Mouse (Mus musculus) brain, adult 2 months (tissue): ENCODE measurements around the gene Rnf187.
"Not testable (repeated sequence)": the region's sequence is repeated elsewhere in the genome, so short reads cannot be mapped to it uniquely, and the experiment has no call there.

Source experiments
- DNase-seq: peaks from one replicate; pipeline ENCODE4 v3.0.0; 2011; ENCODE audit warnings: low read depth, low spot score

The Rnf187 gene

GRCm38 (mm10) chr11:58967346-58967745, 28.6 kb upstream of the Rnf187 start:
- no peak for DNase-seq

DNA sequence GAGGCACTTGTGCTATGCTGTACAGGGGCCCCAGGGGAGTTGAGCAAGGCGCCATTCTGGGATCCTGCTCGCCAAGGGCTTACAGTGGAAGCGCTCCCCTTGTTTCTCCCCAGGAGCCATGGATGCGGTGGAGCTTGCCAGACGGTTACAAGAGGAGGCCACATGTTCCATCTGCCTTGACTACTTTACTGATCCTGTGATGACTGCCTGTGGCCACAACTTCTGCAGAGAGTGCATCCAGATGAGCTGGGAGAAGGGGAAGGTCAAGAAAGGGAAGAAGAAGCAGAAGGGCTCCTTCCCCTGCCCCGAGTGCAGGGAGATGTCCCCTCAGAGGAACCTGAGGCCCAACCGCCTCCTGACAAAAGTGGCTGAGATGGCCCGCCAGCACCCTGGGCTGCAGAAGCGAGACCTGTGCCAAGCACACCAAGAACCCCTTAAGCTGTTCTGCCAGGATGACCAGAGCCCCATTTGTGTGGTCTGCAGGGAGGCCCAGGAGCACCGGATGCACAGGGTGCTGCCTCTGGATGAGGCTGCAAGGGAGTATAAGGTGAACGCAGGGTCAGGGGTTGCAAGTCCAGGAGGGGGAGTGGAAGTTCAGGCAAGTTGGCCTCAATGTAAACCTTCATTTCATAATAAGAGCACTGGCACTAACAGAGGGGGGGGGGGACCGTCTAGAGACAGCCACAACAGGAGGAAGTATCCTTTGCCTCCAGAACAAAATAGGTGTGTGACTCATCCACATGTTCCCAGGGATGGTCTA, 26.5 kb upstream of the Rnf187 start:
- DNase-seq = no peak

GRCm38 (mm10) chr11:58964216-58964615, 25.5 kb upstream of the Rnf187 start:
- DNase-seq = no peak

DNA sequence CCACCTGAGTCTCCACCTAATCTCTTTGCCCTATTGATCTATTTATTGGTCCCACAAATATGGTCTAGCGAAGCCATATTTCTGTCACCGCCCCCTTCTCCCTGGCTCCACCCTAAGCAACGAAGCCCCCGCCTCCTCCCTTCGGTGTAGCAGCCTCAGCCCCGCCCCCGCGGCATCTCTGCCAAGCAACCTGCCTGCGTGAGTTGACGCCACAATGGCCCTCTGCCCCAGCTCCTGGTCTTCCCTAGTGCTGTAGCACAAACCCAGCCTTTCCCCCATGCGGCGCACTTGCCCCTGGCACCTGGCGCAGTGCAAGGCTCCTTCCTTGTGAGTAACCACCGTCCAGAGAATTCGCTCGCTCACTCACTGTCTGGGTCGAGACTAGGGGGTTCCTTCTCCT, 24.8 kb upstream of the Rnf187 start:
- DNase-seq = no peak

GRCm38 (mm10) chr11:58961364-58962177, 22.9 kb upstream of the Rnf187 start:
- DNase-seq = peak; percentile 60

- peak; percentile 98 for DNase-seq
Measured at GRCm38 (mm10) chr11:58959921-58960465, 21.3 kb upstream of the Rnf187 start.

DNA sequence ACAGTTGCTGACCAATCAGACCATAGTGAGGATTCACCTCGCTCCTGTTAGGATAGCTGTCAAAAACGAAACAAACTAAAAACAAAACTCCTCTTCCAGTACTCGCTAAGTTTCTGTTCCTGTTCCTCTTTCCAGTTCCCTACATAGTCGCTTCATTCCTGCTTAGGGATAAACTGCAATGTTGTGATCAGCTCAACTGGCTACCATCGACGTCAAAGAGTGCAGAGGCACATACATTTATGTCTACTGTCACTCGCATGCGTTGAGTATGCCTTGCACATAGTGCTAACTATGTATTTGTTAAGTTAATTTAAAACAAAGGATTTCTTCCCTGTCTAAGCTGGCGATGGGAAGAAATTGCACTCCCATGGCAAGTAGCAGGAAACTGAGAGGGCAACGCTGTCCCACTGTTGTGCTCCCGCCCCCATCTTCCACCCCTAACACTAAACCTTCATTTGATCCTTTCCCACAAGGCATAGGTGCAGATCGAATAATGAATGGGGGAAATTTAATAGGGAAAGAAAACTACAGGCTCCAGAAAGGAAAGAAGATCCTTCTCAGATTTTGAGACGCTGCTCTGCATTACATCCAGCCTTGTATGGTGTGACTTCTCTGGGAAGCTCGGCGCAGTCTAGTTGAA, 20.6 kb upstream of the Rnf187 start:
- DNase-seq = no peak

- no peak for DNase-seq
Measured at GRCm38 (mm10) chr11:58958536-58958935, 19.8 kb upstream of the Rnf187 start.

GRCm38 (mm10) chr11:58957226-58957914, 18.7 kb upstream of the Rnf187 start:
- DNase-seq = peak; percentile 70

- no peak for DNase-seq
Measured at GRCm38 (mm10) chr11:58955868-58956257, 17.1 kb upstream of the Rnf187 start.

DNA sequence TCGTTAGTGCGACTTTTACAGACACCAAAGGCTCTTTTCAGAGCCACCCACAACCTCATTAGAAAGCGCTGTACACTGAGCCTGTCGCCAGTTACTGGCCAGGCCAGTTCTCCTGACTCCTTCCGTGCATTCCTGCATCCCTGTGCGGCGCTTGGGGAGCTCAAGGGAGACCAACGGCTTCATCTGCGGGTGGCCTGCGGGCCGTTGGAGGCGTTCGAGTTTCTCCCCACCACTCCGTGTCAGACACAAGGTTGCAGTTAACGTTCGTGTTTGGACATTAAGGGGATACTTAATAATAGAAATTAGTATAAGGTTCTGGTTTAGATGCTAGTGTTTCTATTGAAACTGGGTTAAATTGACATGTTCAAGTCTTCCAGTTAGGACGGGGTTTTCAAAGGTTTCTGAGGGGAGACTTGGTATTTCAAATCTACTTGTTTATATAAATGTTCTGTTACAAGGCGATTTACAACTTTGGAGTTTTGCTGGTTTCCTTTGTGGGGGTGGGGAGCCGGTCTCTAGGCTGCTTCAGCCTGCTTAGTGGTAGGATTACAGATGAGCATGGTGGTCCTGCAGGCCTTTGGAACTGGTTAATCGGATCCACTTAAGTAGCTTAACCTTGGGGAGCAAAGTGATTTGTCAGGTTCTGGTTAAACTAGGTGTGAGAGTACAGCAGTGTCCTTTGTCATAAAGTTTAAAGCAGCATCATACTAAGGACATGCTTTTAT, 16.6 kb upstream of the Rnf187 start:
- no peak for DNase-seq

DNA sequence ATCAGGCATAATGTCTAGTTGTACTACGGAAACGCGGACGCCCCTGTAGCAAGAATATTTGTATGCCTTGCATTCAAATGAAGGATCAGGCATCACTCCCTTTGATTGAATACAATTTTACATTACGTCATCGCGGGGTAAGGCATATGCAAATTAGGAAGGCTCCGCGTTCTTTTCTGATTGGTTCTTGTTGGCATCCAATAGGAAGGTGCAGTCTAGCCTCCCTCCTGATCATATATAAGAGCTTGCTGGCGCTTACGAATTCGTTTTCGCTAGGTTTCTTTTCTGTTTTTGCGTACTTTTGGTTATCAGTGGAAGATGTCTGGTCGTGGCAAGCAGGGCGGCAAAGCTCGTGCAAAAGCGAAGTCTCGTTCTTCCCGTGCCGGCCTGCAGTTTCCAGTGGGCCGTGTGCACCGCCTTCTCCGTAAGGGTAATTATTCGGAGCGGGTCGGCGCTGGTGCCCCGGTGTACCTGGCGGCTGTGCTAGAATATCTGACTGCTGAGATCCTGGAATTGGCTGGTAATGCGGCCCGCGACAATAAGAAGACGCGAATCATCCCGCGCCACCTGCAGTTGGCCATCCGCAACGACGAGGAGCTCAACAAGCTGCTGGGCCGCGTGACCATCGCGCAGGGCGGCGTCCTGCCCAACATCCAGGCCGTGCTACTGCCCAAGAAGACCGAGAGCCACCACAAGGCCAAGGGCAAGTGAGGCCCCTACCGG, 15.9 kb upstream of the Rnf187 start, which contains the start of the genes Hist3h2a and Trim17:
TSS of gene Hist3h2a (plus strand) at position 266 of the 723 bp plus-strand sequence.
TSS of gene Trim17 (plus strand) at position 266 of the 723 bp plus-strand sequence.
- peak; percentile 100 for DNase-seq

DNA sequence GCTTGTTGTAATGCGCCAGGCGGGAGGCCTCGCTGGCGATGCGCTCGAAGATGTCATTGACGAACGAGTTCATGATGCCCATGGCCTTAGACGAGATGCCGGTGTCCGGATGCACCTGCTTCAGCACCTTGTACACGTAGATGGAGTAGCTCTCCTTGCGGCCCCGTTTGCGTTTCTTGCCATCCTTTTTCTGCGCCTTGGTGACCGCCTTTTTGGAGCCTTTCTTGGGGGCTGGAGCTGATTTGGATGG, 15.4 kb upstream of the Rnf187 start:
- DNase-seq = not testable (repeated sequence)

- DNase-seq = peak; percentile 83
Measured at GRCm38 (mm10) chr11:58953351-58954169, 14.8 kb upstream of the Rnf187 start.

DNA sequence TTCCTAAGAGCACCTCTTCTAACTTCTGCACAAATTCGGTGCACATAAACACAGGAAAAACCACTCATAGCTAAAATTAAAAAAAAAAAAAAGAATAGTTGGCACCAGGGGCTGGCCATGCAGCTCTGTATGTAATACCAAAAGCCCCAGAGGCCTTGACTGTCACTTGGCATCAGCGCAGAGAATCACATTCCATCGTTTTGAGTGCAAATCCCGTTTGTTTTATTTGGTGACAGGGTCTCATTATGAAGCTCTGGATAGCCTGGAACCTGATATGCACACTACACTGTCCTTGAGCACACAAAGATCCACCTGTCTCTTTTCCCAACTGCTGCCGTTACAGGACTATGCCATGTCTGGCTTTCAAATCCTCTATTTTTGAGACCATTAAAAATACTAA, 12.5 kb upstream of the Rnf187 start:
- no peak for DNase-seq

- peak; percentile 97 for DNase-seq
Measured at GRCm38 (mm10) chr11:58949480-58950431, 11.0 kb upstream of the Rnf187 start.

DNA sequence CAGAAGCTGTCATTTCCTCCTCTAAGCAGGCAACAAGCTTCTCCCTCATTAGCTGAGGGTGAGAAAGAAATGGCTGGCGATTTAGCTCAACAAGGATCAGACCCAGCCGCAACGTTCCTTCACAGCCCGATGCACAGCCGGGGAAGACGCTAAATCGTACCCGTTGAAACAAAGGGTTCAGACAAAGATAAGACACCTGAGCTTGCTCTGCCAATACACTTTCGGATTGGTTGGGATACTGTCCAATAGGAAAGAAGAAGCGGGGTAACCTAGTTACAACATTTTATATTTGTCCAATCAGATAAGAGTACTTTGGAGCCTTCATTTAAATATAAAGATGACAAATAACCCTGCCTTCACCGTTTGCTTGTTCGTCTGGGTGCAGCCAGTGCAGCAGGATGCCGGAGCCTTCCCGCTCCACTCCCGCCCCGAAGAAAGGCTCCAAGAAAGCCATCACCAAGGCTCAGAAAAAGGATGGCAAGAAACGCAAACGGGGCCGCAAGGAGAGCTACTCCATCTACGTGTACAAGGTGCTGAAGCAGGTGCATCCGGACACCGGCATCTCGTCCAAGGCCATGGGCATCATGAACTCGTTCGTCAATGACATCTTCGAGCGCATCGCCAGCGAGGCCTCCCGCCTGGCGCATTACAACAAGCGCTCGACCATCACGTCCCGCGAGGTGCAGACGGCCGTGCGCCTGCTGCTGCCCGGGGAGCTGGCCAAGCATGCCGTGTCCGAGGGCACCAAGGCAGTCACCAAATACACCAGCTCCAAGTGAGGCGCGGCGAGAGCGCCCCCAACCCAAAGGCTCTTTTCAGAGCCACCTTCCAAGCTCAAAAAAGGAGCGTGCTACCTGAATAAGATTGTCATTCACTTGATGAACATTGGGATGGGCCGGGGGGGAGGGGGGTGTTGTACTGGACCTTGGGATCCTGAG, 10.1 kb upstream of the Rnf187 start, which contains the start of gene Hist3h2ba:
TSS of gene Hist3h2ba (plus strand) at position 379 of the 938 bp plus-strand sequence.
- DNase-seq = peak; percentile 99
